Mouse (Mus musculus) central nervous system, embryonic 11.5 days (tissue): ENCODE measurements around the gene Tcl1b5. TPM values are rescaled to one million over a fixed set of nuclear protein-coding genes. Genes with fewer than 3 reads are reported as not detected.

Source experiments
- polyA plus RNA-seq: library from polyadenylated mRNA; depleted of rRNA; stranded (reverse); fragments of >200 nt; gene quantifications from 2 replicates; pipeline ENCODE4 v1.2.3, GENCODE M21; 2012; rRNA removed

Tcl1b5 gene
- polyA plus RNA-seq: not detected in 2 replicates

DNA sequence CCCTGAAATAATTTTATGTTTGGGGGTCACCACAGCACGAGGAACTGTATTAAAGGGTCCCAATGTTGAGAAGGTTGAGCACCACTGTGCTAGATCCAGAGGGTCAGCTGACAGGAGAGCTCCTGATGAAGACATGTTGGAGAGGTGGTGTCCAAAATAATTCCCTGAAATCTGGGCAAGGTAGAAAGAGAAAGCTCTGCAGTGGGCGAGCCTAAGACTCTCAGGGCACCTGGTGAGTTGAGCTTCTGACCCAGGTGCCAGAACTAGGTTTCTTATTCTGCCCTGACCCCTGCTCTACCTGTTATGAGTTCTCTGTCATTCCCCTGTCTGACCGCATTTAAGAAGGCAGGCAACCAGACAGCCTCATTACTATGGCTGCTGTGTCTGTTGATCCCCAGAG is at the start of gene Tcl1b5:
Gene Tcl1b5, plus strand, starts transcription at position 301 of the 400 bp plus-strand sequence.

DNA sequence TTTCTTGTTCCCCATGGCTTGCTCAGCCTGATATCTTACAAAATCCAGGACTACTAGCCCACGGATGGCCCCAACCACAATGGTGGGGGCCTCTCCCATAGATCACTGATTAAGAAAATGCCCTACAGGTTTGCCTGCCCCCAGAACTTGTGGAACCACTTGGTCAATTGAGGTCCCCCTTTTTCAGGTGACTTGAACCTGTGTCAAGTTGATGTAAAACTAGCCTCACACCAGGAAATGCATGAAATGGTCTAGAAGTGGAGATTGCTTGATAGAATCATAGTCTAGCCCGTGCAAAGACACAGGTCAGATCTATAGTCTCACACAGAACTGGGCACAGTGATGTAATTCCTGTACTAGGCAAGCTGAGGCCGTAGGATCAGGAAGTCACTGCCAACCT is 30.4 kb upstream of the Tcl1b5 start, which contains the start of gene Tcl1b2:
Gene Tcl1b2, plus strand, starts transcription at position 301 of the 400 bp plus-strand sequence.

DNA sequence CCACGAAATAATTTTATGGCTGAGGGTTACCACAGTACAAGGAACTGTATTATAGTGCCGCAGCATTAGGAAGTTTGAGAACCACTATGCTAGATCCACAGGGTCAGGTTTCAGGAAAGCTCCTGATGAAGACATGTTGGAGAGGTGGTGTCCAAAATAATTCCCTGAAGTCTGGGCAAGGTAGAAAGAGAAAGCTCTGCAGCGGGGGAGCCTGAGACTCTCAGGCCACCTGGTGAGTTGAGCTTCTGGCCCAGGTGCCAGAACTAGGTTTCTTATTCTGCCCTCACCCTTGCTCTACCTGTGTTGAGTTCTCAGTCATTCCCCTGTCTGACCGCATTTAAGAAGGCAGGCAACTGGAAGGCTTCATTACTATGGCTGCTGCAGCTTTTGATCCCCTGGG is 16.8 kb upstream of the Tcl1b5 start, which contains the start of gene Tcl1b1:
Gene Tcl1b1, plus strand, starts transcription at position 301 of the 400 bp plus-strand sequence.

DNA sequence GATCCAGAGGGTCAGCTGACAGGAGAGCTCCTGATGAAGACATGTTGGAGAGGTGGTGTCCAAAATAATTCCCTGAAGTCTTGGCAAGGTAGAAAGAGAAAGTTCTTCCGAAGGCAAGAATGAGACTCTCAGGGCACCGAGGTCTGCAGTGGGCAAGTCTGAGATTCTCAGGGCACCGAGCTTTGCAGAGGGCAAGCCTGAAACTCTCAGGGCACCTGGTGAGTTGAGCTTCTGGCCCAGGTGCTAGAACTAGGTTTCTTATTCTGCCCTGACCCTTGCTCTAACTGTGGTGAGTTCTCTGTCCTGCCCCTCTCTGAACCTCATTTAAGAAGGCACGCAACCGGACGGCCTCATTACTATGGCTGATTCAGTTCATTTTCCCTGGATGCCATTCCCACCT is 14.6 kb downstream of the Tcl1b5 start, which contains the start of gene Tcl1b3:
Gene Tcl1b3, plus strand, starts transcription at position 301 of the 400 bp plus-strand sequence.

DNA sequence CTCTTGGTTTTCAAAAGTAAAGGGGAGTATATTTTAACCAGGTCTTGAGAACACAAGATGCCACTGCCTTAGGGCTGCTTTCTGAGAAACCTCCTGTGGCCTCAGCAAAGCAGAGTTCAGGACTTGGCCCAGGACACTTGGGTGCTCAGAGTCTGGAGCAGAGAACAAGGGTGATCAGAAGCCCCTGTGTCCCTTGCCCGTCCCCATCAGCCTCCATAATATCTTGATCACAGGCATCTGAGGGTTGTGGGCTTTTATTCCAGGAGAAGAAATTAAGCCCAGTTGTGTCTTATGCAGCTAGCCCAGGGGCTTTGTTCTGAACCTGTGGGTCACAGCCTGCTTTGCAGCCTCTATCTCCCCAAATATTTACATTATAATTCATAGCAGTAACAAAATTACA is 25.5 kb downstream of the Tcl1b5 start, which contains the start of gene Tcl1b4:
Gene Tcl1b4, plus strand, starts transcription at position 301 of the 400 bp plus-strand sequence.

DNA sequence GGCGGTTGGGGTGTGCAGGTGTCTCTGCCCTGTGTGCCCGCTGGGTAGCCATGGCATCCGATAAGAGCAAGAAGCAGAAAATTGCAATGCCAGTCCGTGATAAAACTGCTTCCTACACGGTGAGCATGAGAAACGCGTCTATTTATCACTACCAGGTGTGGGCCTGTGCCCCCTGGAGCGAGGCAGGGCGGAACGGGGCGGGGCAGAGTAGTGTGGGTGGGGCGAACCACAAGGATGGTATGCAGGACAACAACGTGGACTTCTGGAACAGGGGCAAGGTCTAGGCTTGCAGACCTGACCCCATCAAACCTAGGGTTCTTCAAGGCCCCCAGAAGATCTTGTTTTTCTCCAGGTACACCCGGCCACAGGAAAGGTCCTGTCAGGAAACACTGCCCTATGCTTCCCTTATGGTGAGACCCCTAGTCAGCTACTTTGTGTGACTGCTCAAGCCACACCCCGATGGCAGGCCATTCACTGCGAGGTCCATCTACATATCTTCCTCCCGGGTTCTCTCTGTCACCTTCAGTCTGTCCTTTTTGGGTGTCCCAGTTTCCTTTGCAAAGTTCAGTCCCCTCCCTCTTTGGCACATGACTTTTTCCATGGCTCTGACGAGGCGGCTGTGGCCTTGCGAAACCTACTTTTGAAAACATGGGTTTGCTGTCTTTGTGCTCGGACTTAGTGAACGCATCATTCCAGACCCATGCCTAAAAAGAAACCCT is 46.6 kb downstream of the Tcl1b5 start, which contains the start of gene Tcl1:
Gene Tcl1, minus strand, starts transcription at position 193 of the 719 bp plus-strand sequence.

Other genes with a start within 250 kb of the Tcl1b5 start
- gene Syne3, start 166.5 kb upstream of the Tcl1b5 start, polyA plus RNA-seq: 0.55 and 0.77 TPM in 2 replicates
- gene Glrx5, start 143.7 kb upstream of the Tcl1b5 start, polyA plus RNA-seq: 79.9 and 125 TPM in 2 replicates
- not detected in 2 replicates for gene Tcl1b2, start 30.3 kb upstream of the Tcl1b5 start, polyA plus RNA-seq
- not detected in 2 replicates for gene Tcl1b1, start 16.7 kb upstream of the Tcl1b5 start, polyA plus RNA-seq
- gene Tcl1b3, start 14.7 kb downstream of the Tcl1b5 start, polyA plus RNA-seq: not detected in 2 replicates
- not detected in 2 replicates for gene Tcl1b4, start 25.6 kb downstream of the Tcl1b5 start, polyA plus RNA-seq
- gene Tcl1, start 46.4 kb downstream of the Tcl1b5 start, polyA plus RNA-seq: 0.14 TPM in 1 of 2 replicates, not detected in the other
- 0.60 and 0.78 TPM in 2 replicates for gene Tunar, start 157.5 kb downstream of the Tcl1b5 start, polyA plus RNA-seq